Mouse (Mus musculus) ES-E14 (cell line): Measurements from ENCODE around the gene Rragc. TPM values are rescaled to one million over a fixed set of nuclear protein-coding genes. Genes with fewer than 3 reads are reported as not detected.

Source experiments
- DNase-seq: peaks from one replicate; pipeline ENCODE4 v3.0.0-alpha.2; 2013; ENCODE audit warnings: low read depth, low spot score
- H3K27ac ChIP-seq: 2 replicates; pipeline ENCODE4 v1.5.1; 2012; ENCODE audit warnings: low read depth, mild to moderate bottlenecking, low read length, moderate library complexity, mixed read lengths; ENCODE audit not compliant: poor library complexity, insufficient read depth, severe bottlenecking
- H3K36me3 ChIP-seq: 2 replicates; pipeline ENCODE4 v1.6.1; 2012; ENCODE audit warnings: mild to moderate bottlenecking, low read length, moderate library complexity, mixed read lengths; ENCODE audit not compliant: control insufficient read depth, poor library complexity, insufficient read depth, severe bottlenecking
- H3K4me1 ChIP-seq, 2 experiments: fragments of 150-350 bp in 1 of 2; sonication (generic) in 1 of 2; 2 replicates each; pipeline ENCODE4 v1.6.1; 2012; ENCODE audit warnings: low read length in 2 of 2, mild to moderate bottlenecking in 1 of 2, mixed read lengths in 1 of 2; ENCODE audit not compliant: control insufficient read depth in 2 of 2, insufficient read depth in 2 of 2, poor library complexity in 1 of 2
- H3K4me3 ChIP-seq, 2 experiments: fragments of 150-350 bp in 1 of 2; sonication (generic) in 1 of 2; 2 replicates each; pipeline ENCODE4 v1.5.1; 2012; ENCODE audit warnings: low read length in 2 of 2, low read depth in 1 of 2, mild to moderate bottlenecking in 1 of 2, mixed read lengths in 1 of 2; ENCODE audit not compliant: insufficient read depth in 1 of 2, poor library complexity in 1 of 2, severe bottlenecking in 1 of 2
- H3K9ac ChIP-seq: 2 replicates; pipeline ENCODE4 v1.6.1; 2012; ENCODE audit warnings: low read depth, mild to moderate bottlenecking, low read length, mixed read lengths; ENCODE audit not compliant: poor library complexity, insufficient read depth, severe bottlenecking
- H3K9me3 ChIP-seq: fragments of 150-350 bp; sonication (generic); 2 replicates; pipeline ENCODE4 v1.6.1; 2012; ENCODE audit warnings: low read depth, mild to moderate bottlenecking, low read length; ENCODE audit not compliant: control insufficient read depth, insufficient read depth
- CHD2 ChIP-seq: IDR thresholded peaks from 2 replicates; pipeline ENCODE4 v1.6.1; 2014; ENCODE audit warnings: mild to moderate bottlenecking, low read depth, low read length, inconsistent platforms
- HCFC1 ChIP-seq: IDR thresholded peaks from 2 replicates; pipeline ENCODE4 v1.6.1; 2012; ENCODE audit warnings: low read length, inconsistent platforms, borderline replicate concordance; ENCODE audit not compliant: insufficient read depth
- MAFK ChIP-seq: IDR thresholded peaks from 2 replicates; pipeline ENCODE4 v1.6.1; 2014; ENCODE audit warnings: mild to moderate bottlenecking, low read depth, low read length, inconsistent platforms; ENCODE audit not compliant: insufficient read depth
- ZC3H11A ChIP-seq: IDR thresholded peaks from 2 replicates; pipeline ENCODE4 v1.6.1; 2012; ENCODE audit warnings: low read depth, mild to moderate bottlenecking, inconsistent platforms, low read length, borderline replicate concordance
- ZNF384 ChIP-seq: IDR thresholded peaks from 2 replicates; pipeline ENCODE4 v1.6.1; 2012; ENCODE audit warnings: low read depth, low read length, inconsistent platforms
- in situ Hi-C, 2 experiments: fragments of 600-800 bp; cut with MboI; formaldehyde crosslinking; loops; one replicate each; pipeline ENCODE4 v1.15.1; 2025; ENCODE audit warnings: low sequenced_read_pairs in 2 of 2, inconsistent platforms in 1 of 2; ENCODE audit not compliant: unreplicated experiment in 2 of 2
- total RNA-seq: library from RNA; depleted of rRNA; stranded (reverse); fragments of 300-350 nt; gene quantifications from 2 replicates; pipeline ENCODE4 v1.2.3, GENCODE M21; 2012

Gene Rragc
- total RNA-seq, 1 experiment, result 24.0 TPM

GRCm38 (mm10) chr4:123946701-123947100 lies 29.5 kb downstream of the Rragc start:
- Histone ChIP-seq H3K36me3 (no peaks in the 10 kb centered on the region), H3K4me1 (peaks cover 0 to 2% of the 10 kb centered on the region in 2 experiments; a peak in 1 of 4 replicates), H3K9ac (no peak overlapping the region), H3K27ac (no peak overlapping the region), H3K9me3 (no peaks in the 10 kb centered on the region), H3K4me3 (no peak overlapping the region)
- in situ Hi-C loops, result loop anchor here in 1 of 2 experiments (25.0 kb wide), 1 partner anchor 741 kb away; the partner anchor contains the start of gene Utp11
- no peak for DNase-seq
- no peak for TF ChIP-seq CHD2
- TF ChIP-seq MAFK, result no peak
- no peak for TF ChIP-seq HCFC1
- TF ChIP-seq ZC3H11A, result no peak
- no peak for TF ChIP-seq ZNF384

- Histone ChIP-seq H3K36me3 (no peaks in the 10 kb centered on the region), H3K9ac (no peak overlapping the region), H3K4me3 (no peak overlapping the region), H3K27ac (no peak overlapping the region), H3K4me1 (peaks cover 0 to 2% of the 10 kb centered on the region in 2 experiments; a peak in 1 of 4 replicates), H3K9me3 (no peaks in the 10 kb centered on the region)
- in situ Hi-C loops, result loop anchor here in 1 of 2 experiments (25.0 kb wide), 1 partner anchor 740 kb away; the partner anchor contains the start of gene Utp11
- TF ChIP-seq CHD2 (no peak), MAFK (no peak), ZC3H11A (no peak), ZNF384 (no peak)
- DNase-seq, result no peak
Measured at GRCm38 (mm10) chr4:123947149-123947548, 29.9 kb downstream of the Rragc start.

DNA sequence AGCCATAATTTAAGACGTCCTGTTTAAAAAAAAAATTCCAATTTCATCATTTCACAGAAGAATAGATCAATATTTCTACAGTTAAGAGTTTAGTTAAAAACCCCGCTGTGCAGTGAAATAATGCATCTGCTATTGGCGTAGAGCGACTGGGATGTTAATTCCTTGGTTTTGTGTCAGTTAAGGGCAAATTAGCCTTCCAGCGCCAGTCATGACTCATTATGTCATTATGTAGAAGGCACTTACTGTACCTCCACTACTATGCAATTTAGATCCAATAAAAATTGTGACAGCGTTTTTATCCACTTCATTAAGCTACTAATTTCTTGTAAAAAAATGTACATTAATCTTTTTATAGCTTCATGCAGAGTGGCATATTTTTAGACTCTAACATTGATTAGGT lies 31.7 kb downstream of the Rragc start:
- no peak overlapping the region for H3K9ac ChIP-seq
- no peaks in the 10 kb centered on the region for H3K9me3 ChIP-seq
- no peak overlapping the region for H3K27ac ChIP-seq
- peaks cover 0 to 2% of the 10 kb centered on the region in 2 experiments; a peak in 1 of 4 replicates for H3K4me1 ChIP-seq
- H3K36me3 ChIP-seq, result no peaks in the 10 kb centered on the region
- no peak for TF ChIP-seq ZNF384
- TF ChIP-seq MAFK, result no peak
- TF ChIP-seq HCFC1, result no peak
- no peak for TF ChIP-seq CHD2
- no peak for TF ChIP-seq ZC3H11A
- in situ Hi-C loops, result loop anchor here in 1 of 2 experiments (25.0 kb wide), 1 partner anchor 738 kb away; the partner anchor contains the start of gene Utp11
- no peak for DNase-seq
- no peak overlapping the region for H3K4me3 ChIP-seq

- TF ChIP-seq CHD2 (no peak), MAFK (no peak)
- no peaks in the 10 kb centered on the region for H3K9me3 ChIP-seq
- H3K4me1 ChIP-seq, result peaks cover 0 to 2% of the 10 kb centered on the region in 2 experiments; a peak in 1 of 4 replicates
- no peak overlapping the region for H3K4me3 ChIP-seq
- no peak overlapping the region for H3K27ac ChIP-seq
- no peaks in the 10 kb centered on the region for H3K36me3 ChIP-seq
- no peak for DNase-seq
- in situ Hi-C loops, result loop anchor here (25.0 kb wide), 2 partner anchors 188 to 738 kb away; partner anchors contain the start of gene Utp11 (in 1 of the 2)
- H3K9ac ChIP-seq, result no peak overlapping the region
Measured at GRCm38 (mm10) chr4:123949649-123950048, 32.4 kb downstream of the Rragc start.

DNA sequence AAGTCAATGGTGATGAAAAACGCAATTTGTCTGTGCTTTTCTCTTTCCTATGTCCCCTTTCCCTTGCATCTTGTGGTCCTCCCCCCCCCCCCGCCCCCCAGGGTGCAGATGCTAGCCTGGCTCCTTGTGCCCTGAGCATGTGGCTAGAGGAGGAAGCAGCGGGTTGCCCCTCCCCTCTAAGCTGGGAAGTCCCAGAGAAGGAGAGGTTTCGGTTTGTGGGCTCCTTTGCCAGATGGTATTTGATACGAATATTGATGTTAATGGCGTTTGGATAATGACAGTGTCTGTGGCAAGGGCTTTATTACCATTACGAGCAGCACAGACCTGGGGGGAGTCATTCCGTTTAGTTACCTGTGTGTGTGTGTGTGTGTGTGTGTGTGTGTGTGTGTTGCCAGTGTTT lies 34.8 kb downstream of the Rragc start:
- in situ Hi-C loops, result loop anchor here in 1 of 2 experiments (25.0 kb wide), 1 partner anchor 185 kb away; no protein-coding TSS in a partner anchor
- Histone ChIP-seq H3K4me3 (no peak overlapping the region), H3K27ac (no peak overlapping the region), H3K9me3 (no peaks in the 10 kb centered on the region), H3K36me3 (no peaks in the 10 kb centered on the region), H3K9ac (no peak overlapping the region), H3K4me1 (peaks cover 0 to 4% of the 10 kb centered on the region in 2 experiments; a peak in 1 of 4 replicates)
- DNase-seq, result no peak
- TF ChIP-seq ZNF384, result no peak
- TF ChIP-seq HCFC1, result no peak
- no peak for TF ChIP-seq MAFK
- no peak for TF ChIP-seq CHD2
- no peak for TF ChIP-seq ZC3H11A
